Mouse (Mus musculus) heart, adult 18-20 months (tissue): ENCODE data around the gene 2610042L04Rik. TPM values are rescaled to one million over a fixed set of nuclear protein-coding genes. Genes with fewer than 3 reads are reported as not detected.
"Not testable (repeated sequence)": the region's sequence is repeated elsewhere in the genome, so short reads cannot be mapped to it uniquely, and the experiment has no call there.

Source experiments
- DNase-seq, 2 experiments: peaks; one replicate each; pipeline ENCODE4 v3.0.0; 2021 to 2022; ENCODE audit warnings: mixed read lengths in 1 of 2
- long read RNA-seq, 2 experiments: library from polyadenylated mRNA; stranded (forward); transcript quantifications; one replicate each; pipeline ENCODE4 v2.0.0; 2021
- total RNA-seq, 2 experiments: library from RNA; stranded (reverse); gene quantifications; 2 replicates each; pipeline ENCODE4 v1.2.3; 2021

The 2610042L04Rik gene
- total RNA-seq, result not detected
- long read RNA-seq, experiment 1, result 0 reads
- long read RNA-seq, experiment 2, result 0 reads

- DNase-seq, result not testable (repeated sequence)
These were observed at the start of gene 2610042L04Rik for GRCm38 (mm10) chr14:4334476-4335080. Gene 2610042L04Rik, plus strand, starts transcription at chr14:4334763.

- not testable (repeated sequence) for DNase-seq
These were observed 17.6 kb upstream of the 2610042L04Rik start, which contains the start of gene Gm3149 for GRCm38 (mm10) chr14:4316983-4317382. Gene Gm3149, plus strand, starts transcription at chr14:4317283.

- DNase-seq, result not testable (repeated sequence)
These were observed 943 bp downstream of the 2610042L04Rik start for GRCm38 (mm10) chr14:4335506-4335905.

- DNase-seq, result not testable (repeated sequence)
These were observed 34.4 kb downstream of the 2610042L04Rik start for GRCm38 (mm10) chr14:4368991-4369390.

- DNase-seq, result not testable (repeated sequence)
These were observed 35.1 kb downstream of the 2610042L04Rik start for GRCm38 (mm10) chr14:4369691-4370090.

GRCm38 (mm10) chr14:4377871-4378270 is 43.3 kb downstream of the 2610042L04Rik start:
- DNase-seq, result not testable (repeated sequence)

GRCm38 (mm10) chr14:4385606-4386005 is 51.0 kb downstream of the 2610042L04Rik start:
- not testable (repeated sequence) for DNase-seq

GRCm38 (mm10) chr14:4392841-4393530 is 58.4 kb downstream of the 2610042L04Rik start:
- not testable (repeated sequence) for DNase-seq

GRCm38 (mm10) chr14:4397226-4397625 is 62.7 kb downstream of the 2610042L04Rik start, which contains the start of gene Gm3159:
Gene Gm3159, plus strand, starts transcription at chr14:4397526.
- not testable (repeated sequence) for DNase-seq

GRCm38 (mm10) chr14:4398624-4399023 is 64.1 kb downstream of the 2610042L04Rik start:
- DNase-seq, result not testable (repeated sequence)

- not testable (repeated sequence) for DNase-seq
These were observed 65.7 kb downstream of the 2610042L04Rik start for GRCm38 (mm10) chr14:4400115-4400789.

- not testable (repeated sequence) for DNase-seq
These were observed 66.7 kb downstream of the 2610042L04Rik start for GRCm38 (mm10) chr14:4401245-4401644.

GRCm38 (mm10) chr14:4403840-4404239 is 69.3 kb downstream of the 2610042L04Rik start:
- DNase-seq, result not testable (repeated sequence)

Other genes with a start within 250 kb of the 2610042L04Rik start
- gene Gm8108, start 224.2 kb upstream of the 2610042L04Rik start, total RNA-seq, result under 1 TPM in 1 of 2 experiments, not detected in 1; 0.62 TPM
- gene Gm3127, start 169.7 kb upstream of the 2610042L04Rik start, total RNA-seq, result not detected
- not detected for gene Gm2974, start 152.2 kb upstream of the 2610042L04Rik start, total RNA-seq
- not detected for gene Gm3138, start 85.1 kb upstream of the 2610042L04Rik start, total RNA-seq
- not detected for gene Gm3149, start 17.5 kb upstream of the 2610042L04Rik start, total RNA-seq
- not detected for gene Gm3159, start 62.8 kb downstream of the 2610042L04Rik start, total RNA-seq
- gene Gm3164, start 80.7 kb downstream of the 2610042L04Rik start, total RNA-seq, result under 1 TPM in 1 of 2 experiments, not detected in 1; 0.28 TPM
- gene Gm3173, start 96.2 kb downstream of the 2610042L04Rik start, total RNA-seq, result not detected
- gene Gm3182, start 147.0 kb downstream of the 2610042L04Rik start, total RNA-seq, result not detected
- gene Gm3047, start 220.6 kb downstream of the 2610042L04Rik start, total RNA-seq, result not detected